ENCODE assay signal across 9 mouse cellular contexts in the genomic region with DNA sequence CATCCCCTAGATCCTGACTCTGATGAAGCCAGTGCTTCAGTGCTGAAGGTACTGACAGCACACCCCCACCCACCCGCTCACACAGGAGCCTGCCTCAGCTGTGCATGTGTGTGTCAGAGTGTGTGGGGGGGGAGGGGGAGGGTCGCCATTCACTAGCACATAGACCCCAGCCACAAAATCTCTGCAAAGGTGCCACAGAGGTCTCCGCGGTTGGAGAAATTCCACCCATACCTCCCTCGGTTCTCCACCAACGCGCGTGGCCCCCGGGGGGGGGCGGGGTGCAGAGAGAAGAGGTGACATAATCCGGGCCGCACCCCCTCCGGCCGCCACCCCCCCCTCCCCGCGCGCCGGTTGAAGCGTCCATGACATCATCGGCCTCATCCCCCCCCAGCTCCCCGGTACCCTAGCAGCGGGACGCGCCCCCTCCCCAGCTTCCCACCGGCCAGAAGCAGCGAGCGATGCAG. TPM values are rescaled to one million over a fixed set of nuclear protein-coding genes. Genes with fewer than 3 reads are reported as not detected.
A peak's percentile ranks its signal among the peaks of the same experiment; 100 is the strongest.
DNase-seq lines count a peak whose midpoint lies in the region; ATAC-seq and TF ChIP-seq lines count a peak whose summit lies in the region.
"Had no signal": no experiment of that assay in that cellular context is flagged by ENCODE, and none has a peak within 500 bp of the region (broad histone marks: within the 10 kb centered on the region; RNA-seq: fewer than 3 reads in every experiment).

No protein-coding gene starts in this region.

- H3K4me2 ChIP-seq in hindbrain, embryonic 15.5 days, result peak overlapping the region; percentile 81
- H3K4me2 ChIP-seq in midbrain, embryonic 14.5 days (ENCODE audit: low read length), result peak overlapping the region; percentile 87

- peaks cover 5% of the 10 kb centered on the region for H3K36me3 ChIP-seq in erythroblast, embryonic 14.5 days (ENCODE audit: control insufficient read depth)
- no peaks in the 10 kb centered on the region for H3K36me3 ChIP-seq in testis, adult 2 months (ENCODE audit: control insufficient read depth, insufficient read depth, low read length)
- H3K36me3 ChIP-seq in hindbrain, embryonic 15.5 days, result peaks cover 7% of the 10 kb centered on the region; the same call in 1 of the 2 replicates
- no peaks in the 10 kb centered on the region for H3K36me3 ChIP-seq in midbrain, embryonic 14.5 days (ENCODE audit: control insufficient read depth, insufficient read depth, low read length)

- no peak for DNase-seq in testis, postnatal 10 days (ENCODE audit: low spot score)
- DNase-seq in midbrain, embryonic 14.5 days, result peak; percentile 73
- no peak for DNase-seq in layer of hippocampus, adult 9-10 months (ENCODE audit: low spot score)
- no peak for DNase-seq in ovary, adult 18-20 months (ENCODE audit: low spot score)

- peak overlapping the region; percentile 91 for H3K9ac ChIP-seq in hindbrain, embryonic 15.5 days
- peak overlapping the region; percentile 81 for H3K9ac ChIP-seq in midbrain, embryonic 14.5 days (replicated peaks; ENCODE audit: low read length)

- no peak for TF ChIP-seq CTCF in testis, adult 2 months (IDR thresholded peaks at IDR 0.05; ENCODE audit: control insufficient read depth, insufficient read depth, insufficient replicate concordance, low read depth, low read length)

- peaks cover 17% of the 10 kb centered on the region for H3K4me1 ChIP-seq in erythroblast, embryonic 14.5 days (ENCODE audit: control insufficient read depth)
- peaks cover 12% of the 10 kb centered on the region for H3K4me1 ChIP-seq in testis, adult 2 months (ENCODE audit: control insufficient read depth, insufficient read depth, low read length)
- peaks cover 22% of the 10 kb centered on the region for H3K4me1 ChIP-seq in hindbrain, embryonic 15.5 days (replicated peaks)
- peaks cover 6% of the 10 kb centered on the region; the same call in 1 of the 2 replicates for H3K4me1 ChIP-seq in midbrain, embryonic 14.5 days (ENCODE audit: control insufficient read depth, insufficient read depth, low read length)

- H3K27ac ChIP-seq in testis, adult 2 months (ENCODE audit: control insufficient read depth, insufficient read depth, low read depth, low read length), result no peak overlapping the region
- H3K27ac ChIP-seq in hindbrain, embryonic 15.5 days (replicated peaks), result peak overlapping the region; percentile 88
- peak overlapping the region; percentile 74 for H3K27ac ChIP-seq in midbrain, embryonic 14.5 days (replicated peaks; ENCODE audit: low read depth, low read length)

- peaks cover 49% of the 10 kb centered on the region for H3K27me3 ChIP-seq in erythroblast, embryonic 14.5 days (ENCODE audit: control insufficient read depth)
- H3K27me3 ChIP-seq in testis, adult 2 months (ENCODE audit: control insufficient read depth, insufficient read depth, low read length), result no peaks in the 10 kb centered on the region
- peaks cover 5% of the 10 kb centered on the region for H3K27me3 ChIP-seq in hindbrain, embryonic 15.5 days
- H3K27me3 ChIP-seq in midbrain, embryonic 14.5 days (ENCODE audit: control insufficient read depth, insufficient read depth, low read length), result peaks cover 17% of the 10 kb centered on the region; the same call in 1 of the 2 replicates
- H3K27me3 ChIP-seq: Patski had no signal

- peak overlapping the region; percentile 73 for H3K4me3 ChIP-seq in erythroblast, embryonic 14.5 days (replicated peaks)
- H3K4me3 ChIP-seq in testis, adult 2 months (ENCODE audit: control insufficient read depth, low read depth, low read length), result peak overlapping the region; percentile 87
- H3K4me3 ChIP-seq in hindbrain, embryonic 15.5 days, result peak overlapping the region; percentile 93
- H3K4me3 ChIP-seq in midbrain, embryonic 14.5 days (replicated peaks; ENCODE audit: low read depth, low read length), result peak overlapping the region; percentile 74

- 2% methylated on average over 16 of the region's 27 CpGs for WGBS in hindbrain, embryonic 15.5 days
- WGBS in midbrain, embryonic 14.5 days, result under 1% methylated on average over 27 of the region's 27 CpGs

- no peak for ATAC-seq in erythroblast, adult 5-6 weeks (replicated peaks; ENCODE audit: low FRiP score, poor library complexity, severe bottlenecking)
- ATAC-seq in hindbrain, embryonic 15.5 days (ENCODE audit: low FRiP score, low read depth), result peak; percentile 75
- ATAC-seq in midbrain, embryonic 14.5 days (ENCODE audit: low FRiP score, low TSS enrichment), result peak; percentile 79

- no peak for TF ChIP-seq POLR2A in testis, adult 2 months (IDR thresholded peaks at IDR 0.05; ENCODE audit: control insufficient read depth, low read depth, low read length)

- no peaks in the 10 kb centered on the region for H3K9me3 ChIP-seq in erythroblast, embryonic 14.5 days (ENCODE audit: control insufficient read depth, low read length)
- no peaks in the 10 kb centered on the region for H3K9me3 ChIP-seq in hindbrain, embryonic 15.5 days
- H3K9me3 ChIP-seq in midbrain, embryonic 14.5 days (ENCODE audit: control insufficient read depth, low read length), result no peaks in the 10 kb centered on the region

RNA-seq across cellular contexts. Expression of a gene that starts 0.4 kb away (rescaled TPM):
- polyA plus RNA-seq in erythroblast, embryonic 14.5 days (2012), result 0.34 and 0.38 TPM in 2 replicates
- not detected in 2 replicates for total RNA-seq in erythroblast, adult 5-6 weeks (2015; ENCODE audit: low replicate concordance)
- 0.43 and 0.84 TPM in 2 replicates for total RNA-seq in erythroblast, adult 5-6 weeks (2017; ENCODE audit: low replicate concordance)
- polyA plus RNA-seq in testis, adult 2 months (2012; rRNA removed), result 3.6 and 4.3 TPM in 2 replicates
- 17.9 and 19.8 TPM in 2 replicates for polyA plus RNA-seq in hindbrain, embryonic 15.5 days (2015; fragmentation: Nextera tagmentation; extraction: Ambion mirVana)
- 3.4 and 9.1 TPM in 2 replicates for polyA plus RNA-seq in midbrain, embryonic 14.5 days (2014; fragmentation: Nextera tagmentation; extraction: Ambion mirVana)

RNA-seq across cellular contexts. Expression of a gene that starts 12.4 kb away (rescaled TPM):
- polyA plus RNA-seq in erythroblast, embryonic 14.5 days (2012), result 0.13 and 0.17 TPM in 2 replicates
- 1.7 and 3.8 TPM in 2 replicates for total RNA-seq in erythroblast, adult 5-6 weeks (2015; ENCODE audit: low replicate concordance)
- total RNA-seq in erythroblast, adult 5-6 weeks (2017; ENCODE audit: low replicate concordance), result 0.68 and 0.98 TPM in 2 replicates
- polyA plus RNA-seq in testis, adult 2 months (2012; rRNA removed), result 7.7 and 8.0 TPM in 2 replicates
- polyA plus RNA-seq in hindbrain, embryonic 15.5 days (2015; fragmentation: Nextera tagmentation; extraction: Ambion mirVana), result 9.0 and 10.0 TPM in 2 replicates
- 10.6 and 13.0 TPM in 2 replicates for polyA plus RNA-seq in midbrain, embryonic 14.5 days (2014; fragmentation: Nextera tagmentation; extraction: Ambion mirVana)

RNA-seq across cellular contexts. Expression of a gene that starts 12.4 kb away (rescaled TPM):
- 0.02 and 0.03 TPM in 2 replicates for polyA plus RNA-seq in erythroblast, embryonic 14.5 days (2012)
- total RNA-seq in erythroblast, adult 5-6 weeks (2015; ENCODE audit: low replicate concordance), result 0.84 and 2.9 TPM in 2 replicates
- total RNA-seq in erythroblast, adult 5-6 weeks (2017; ENCODE audit: low replicate concordance), result 7.1 and 9.1 TPM in 2 replicates
- 1.2 and 1.6 TPM in 2 replicates for polyA plus RNA-seq in testis, adult 2 months (2012; rRNA removed)
- polyA plus RNA-seq in hindbrain, embryonic 15.5 days (2015; fragmentation: Nextera tagmentation; extraction: Ambion mirVana), result 9.5 and 11.4 TPM in 2 replicates
- 7.4 and 13.8 TPM in 2 replicates for polyA plus RNA-seq in midbrain, embryonic 14.5 days (2014; fragmentation: Nextera tagmentation; extraction: Ambion mirVana)

RNA-seq across cellular contexts. Expression of a gene that starts 22.2 kb away (rescaled TPM):
- polyA plus RNA-seq in erythroblast, embryonic 14.5 days (2012), result 19.7 and 20.4 TPM in 2 replicates
- 20.9 and 28.2 TPM in 2 replicates for total RNA-seq in erythroblast, adult 5-6 weeks (2015; ENCODE audit: low replicate concordance)
- 19.8 and 30.0 TPM in 2 replicates for total RNA-seq in erythroblast, adult 5-6 weeks (2017; ENCODE audit: low replicate concordance)
- 31.0 and 37.0 TPM in 2 replicates for polyA plus RNA-seq in testis, adult 2 months (2012; rRNA removed)
- 66.6 and 72.6 TPM in 2 replicates for polyA plus RNA-seq in hindbrain, embryonic 15.5 days (2015; fragmentation: Nextera tagmentation; extraction: Ambion mirVana)
- polyA plus RNA-seq in midbrain, embryonic 14.5 days (2014; fragmentation: Nextera tagmentation; extraction: Ambion mirVana), result 50.5 and 56.1 TPM in 2 replicates

RNA-seq across cellular contexts. Expression of a gene that starts 25.2 kb away (rescaled TPM):
- polyA plus RNA-seq in erythroblast, embryonic 14.5 days (2012), result 0.41 and 1.0 TPM in 2 replicates
- 11.3 and 13.0 TPM in 2 replicates for total RNA-seq in erythroblast, adult 5-6 weeks (2015; ENCODE audit: low replicate concordance)
- 12.8 and 16.2 TPM in 2 replicates for total RNA-seq in erythroblast, adult 5-6 weeks (2017; ENCODE audit: low replicate concordance)
- polyA plus RNA-seq in testis, adult 2 months (2012; rRNA removed), result 26.1 and 26.2 TPM in 2 replicates
- polyA plus RNA-seq in hindbrain, embryonic 15.5 days (2015; fragmentation: Nextera tagmentation; extraction: Ambion mirVana), result 123 and 125 TPM in 2 replicates
- 122 and 135 TPM in 2 replicates for polyA plus RNA-seq in midbrain, embryonic 14.5 days (2014; fragmentation: Nextera tagmentation; extraction: Ambion mirVana)
